Mouse (Mus musculus): ENCODE data around the gene Ptprj.

Gene Ptprj

GRCm38 (mm10) chr2:90502738-90503137, 77.7 kb downstream of the Ptprj start:
- DNase-seq (ENCODE audit: low read depth, low spot score): no peak
- Histone ChIP-seq H3K36me3 (ENCODE audit: control insufficient read depth, insufficient read depth, low read length, poor library complexity, severe bottlenecking) (no peaks in the 10 kb centered on the region), H3K27me3 (ENCODE audit: control insufficient read depth, insufficient read depth, low read length, poor library complexity, severe bottlenecking) (no peaks in the 10 kb centered on the region)

DNA sequence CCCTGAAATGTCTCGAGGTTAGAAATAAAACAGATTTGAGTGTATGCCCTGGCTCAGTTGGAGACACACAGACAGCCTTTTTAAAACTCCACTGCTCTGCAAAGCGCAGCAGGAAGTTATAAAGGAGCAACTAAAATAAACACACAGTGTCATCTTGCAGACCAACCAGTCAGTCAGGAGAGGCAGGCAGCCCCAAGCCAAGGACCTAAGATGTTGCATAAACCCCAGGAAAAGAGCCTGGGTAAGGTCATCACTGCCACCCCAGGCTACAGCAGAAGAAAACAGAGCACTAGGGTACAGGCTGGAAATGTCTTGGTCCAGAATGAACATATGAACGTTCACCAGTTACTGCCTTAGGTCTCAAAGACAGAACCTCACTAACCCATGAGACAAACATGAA, 78.7 kb downstream of the Ptprj start:
- no peak for DNase-seq (ENCODE audit: low read depth, low spot score)
- no peaks in the 10 kb centered on the region for H3K27me3 ChIP-seq (ENCODE audit: control insufficient read depth, insufficient read depth, low read length, poor library complexity, severe bottlenecking)
- no peaks in the 10 kb centered on the region for H3K36me3 ChIP-seq (ENCODE audit: control insufficient read depth, insufficient read depth, low read length, poor library complexity, severe bottlenecking)

DNA sequence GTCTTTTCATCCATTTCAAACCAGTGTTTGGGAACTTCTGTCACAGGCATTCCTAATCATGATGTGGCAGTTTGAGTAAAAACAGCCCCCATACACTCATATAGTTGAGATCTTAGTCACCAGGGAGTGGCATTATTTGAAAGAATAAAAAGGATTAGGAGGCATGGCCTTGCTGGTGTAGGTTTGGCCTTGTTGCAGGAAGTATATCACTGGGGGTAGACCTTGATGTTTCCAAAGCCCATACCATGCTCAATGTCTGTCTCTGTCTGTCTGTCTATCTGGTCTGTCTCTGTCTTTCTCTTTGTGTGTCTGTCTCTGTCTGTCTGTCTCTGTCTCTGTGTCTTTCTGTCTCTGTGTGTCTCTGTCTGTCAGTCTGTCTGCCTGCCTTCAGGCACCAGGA, 79.6 kb downstream of the Ptprj start:
- no peak for DNase-seq (ENCODE audit: low read depth, low spot score)
- no peaks in the 10 kb centered on the region for H3K36me3 ChIP-seq (ENCODE audit: control insufficient read depth, insufficient read depth, low read length, poor library complexity, severe bottlenecking)
- no peaks in the 10 kb centered on the region for H3K27me3 ChIP-seq (ENCODE audit: control insufficient read depth, insufficient read depth, low read length, poor library complexity, severe bottlenecking)

DNA sequence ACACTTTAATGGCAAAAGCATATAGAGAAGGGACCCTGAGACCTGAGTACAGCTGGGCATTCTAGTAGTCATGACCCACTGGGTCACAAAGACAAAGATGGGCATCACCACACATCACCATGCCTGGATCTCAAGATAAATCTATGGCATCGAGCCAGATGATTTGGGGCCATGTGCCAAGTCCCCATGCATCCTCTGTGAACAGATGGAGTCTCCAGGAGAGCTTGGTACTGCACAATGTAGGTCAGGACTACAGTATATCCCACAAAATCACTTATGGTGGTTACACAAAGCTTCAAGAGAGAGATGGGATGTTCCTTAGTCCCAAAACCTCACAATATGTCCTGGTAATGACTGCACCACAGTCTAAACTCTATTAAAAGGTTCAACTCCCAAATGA, 81.4 kb downstream of the Ptprj start:
- DNase-seq (ENCODE audit: low read depth, low spot score): no peak
- H3K27me3 ChIP-seq (ENCODE audit: control insufficient read depth, insufficient read depth, low read length, poor library complexity, severe bottlenecking): no peaks in the 10 kb centered on the region
- H3K36me3 ChIP-seq (ENCODE audit: control insufficient read depth, insufficient read depth, low read length, poor library complexity, severe bottlenecking): no peaks in the 10 kb centered on the region

- Histone ChIP-seq H3K36me3 (ENCODE audit: control insufficient read depth, insufficient read depth, low read length, poor library complexity, severe bottlenecking) (no peaks in the 10 kb centered on the region), H3K27me3 (ENCODE audit: control insufficient read depth, insufficient read depth, low read length, poor library complexity, severe bottlenecking) (no peaks in the 10 kb centered on the region)
- DNase-seq (ENCODE audit: low read depth, low spot score): no peak
Observed at GRCm38 (mm10) chr2:90497551-90497950, 82.9 kb downstream of the Ptprj start.

GRCm38 (mm10) chr2:90496680-90497074, 83.8 kb downstream of the Ptprj start:
- no peaks in the 10 kb centered on the region for H3K27me3 ChIP-seq (ENCODE audit: control insufficient read depth, insufficient read depth, low read length, poor library complexity, severe bottlenecking)
- DNase-seq (ENCODE audit: low read depth, low spot score): no peak
- no peaks in the 10 kb centered on the region for H3K36me3 ChIP-seq (ENCODE audit: control insufficient read depth, insufficient read depth, low read length, poor library complexity, severe bottlenecking)

DNA sequence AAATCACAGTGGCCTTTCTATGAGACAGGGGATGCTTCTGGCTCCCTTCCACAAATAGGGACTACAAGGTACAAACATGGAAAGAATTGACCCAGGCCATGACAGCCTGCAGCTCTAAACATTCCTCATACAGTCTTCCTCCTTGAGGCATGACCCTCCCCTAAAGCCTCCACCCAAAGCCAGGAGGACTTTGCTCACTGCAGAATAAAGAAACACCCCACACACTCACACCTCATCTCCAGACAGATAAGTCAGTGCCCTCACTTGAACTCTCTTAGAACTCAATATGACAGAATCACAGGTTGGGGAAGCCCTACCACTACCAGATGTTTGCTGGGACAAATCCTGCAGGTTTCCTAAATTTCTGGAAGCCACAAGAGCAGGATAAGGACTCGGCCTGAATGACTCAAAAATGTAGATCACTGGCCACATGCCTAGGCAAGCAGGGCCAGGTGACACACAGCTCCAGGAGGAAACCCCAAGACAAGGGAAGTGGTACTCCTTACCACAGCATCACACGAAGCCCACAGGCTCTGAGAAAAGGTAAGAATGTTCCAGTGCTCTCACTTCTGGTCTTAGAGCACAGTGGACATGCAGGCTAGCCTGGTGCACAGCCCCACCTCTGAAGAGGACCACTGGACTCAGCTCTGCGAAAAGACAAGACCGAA, 84.3 kb downstream of the Ptprj start:
- no peaks in the 10 kb centered on the region for H3K27me3 ChIP-seq (ENCODE audit: control insufficient read depth, insufficient read depth, low read length, poor library complexity, severe bottlenecking)
- H3K36me3 ChIP-seq (ENCODE audit: control insufficient read depth, insufficient read depth, low read length, poor library complexity, severe bottlenecking): no peaks in the 10 kb centered on the region
- no peak for DNase-seq (ENCODE audit: low read depth, low spot score)

DNA sequence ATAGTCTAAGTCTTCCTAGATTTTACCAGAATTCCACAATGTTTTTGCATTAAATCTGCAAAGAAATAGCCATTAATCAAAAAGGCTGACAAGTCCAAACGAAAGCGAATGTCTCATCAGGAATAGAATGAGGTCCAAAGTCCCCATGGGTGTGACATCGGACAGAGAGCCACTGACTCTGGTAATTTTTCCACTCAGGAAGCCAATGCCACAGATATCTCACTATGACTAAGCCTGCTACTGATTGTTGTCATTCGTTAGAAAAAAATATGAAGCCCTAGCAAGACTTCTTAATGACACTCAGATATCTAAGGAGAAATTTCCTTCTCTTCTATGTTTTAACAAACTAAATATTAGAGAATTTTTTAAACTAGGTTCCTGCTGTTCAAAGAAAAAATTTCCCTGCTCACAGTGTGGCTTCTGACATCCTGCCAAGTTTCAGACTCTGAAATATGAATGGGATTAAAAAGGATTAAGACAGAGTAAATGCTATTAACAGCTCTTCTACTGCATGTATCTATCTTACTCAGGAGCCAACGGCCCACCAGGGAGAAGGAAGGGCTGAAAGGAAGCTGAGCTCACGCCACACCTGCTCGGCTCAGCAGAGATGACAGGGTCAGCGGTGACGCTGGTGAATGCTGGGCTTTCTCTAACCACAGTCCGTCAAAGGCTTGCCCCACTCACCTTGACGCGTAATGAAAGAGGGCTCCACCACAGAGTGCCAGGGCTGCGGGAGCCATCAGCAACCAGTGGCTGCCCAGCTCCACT, 90.0 kb downstream of the Ptprj start:
- peak; percentile 49 for DNase-seq (ENCODE audit: low read depth, low spot score)
- Histone ChIP-seq H3K36me3 (ENCODE audit: control insufficient read depth, insufficient read depth, low read length, poor library complexity, severe bottlenecking) (no peaks in the 10 kb centered on the region), H3K27me3 (ENCODE audit: control insufficient read depth, insufficient read depth, low read length, poor library complexity, severe bottlenecking) (no peaks in the 10 kb centered on the region)

- no peaks in the 10 kb centered on the region for H3K36me3 ChIP-seq (ENCODE audit: control insufficient read depth, insufficient read depth, low read length, poor library complexity, severe bottlenecking)
- no peak for DNase-seq (ENCODE audit: low read depth, low spot score)
- H3K27me3 ChIP-seq (ENCODE audit: control insufficient read depth, insufficient read depth, low read length, poor library complexity, severe bottlenecking): no peaks in the 10 kb centered on the region
Observed at GRCm38 (mm10) chr2:90489839-90490238, 90.6 kb downstream of the Ptprj start.

DNA sequence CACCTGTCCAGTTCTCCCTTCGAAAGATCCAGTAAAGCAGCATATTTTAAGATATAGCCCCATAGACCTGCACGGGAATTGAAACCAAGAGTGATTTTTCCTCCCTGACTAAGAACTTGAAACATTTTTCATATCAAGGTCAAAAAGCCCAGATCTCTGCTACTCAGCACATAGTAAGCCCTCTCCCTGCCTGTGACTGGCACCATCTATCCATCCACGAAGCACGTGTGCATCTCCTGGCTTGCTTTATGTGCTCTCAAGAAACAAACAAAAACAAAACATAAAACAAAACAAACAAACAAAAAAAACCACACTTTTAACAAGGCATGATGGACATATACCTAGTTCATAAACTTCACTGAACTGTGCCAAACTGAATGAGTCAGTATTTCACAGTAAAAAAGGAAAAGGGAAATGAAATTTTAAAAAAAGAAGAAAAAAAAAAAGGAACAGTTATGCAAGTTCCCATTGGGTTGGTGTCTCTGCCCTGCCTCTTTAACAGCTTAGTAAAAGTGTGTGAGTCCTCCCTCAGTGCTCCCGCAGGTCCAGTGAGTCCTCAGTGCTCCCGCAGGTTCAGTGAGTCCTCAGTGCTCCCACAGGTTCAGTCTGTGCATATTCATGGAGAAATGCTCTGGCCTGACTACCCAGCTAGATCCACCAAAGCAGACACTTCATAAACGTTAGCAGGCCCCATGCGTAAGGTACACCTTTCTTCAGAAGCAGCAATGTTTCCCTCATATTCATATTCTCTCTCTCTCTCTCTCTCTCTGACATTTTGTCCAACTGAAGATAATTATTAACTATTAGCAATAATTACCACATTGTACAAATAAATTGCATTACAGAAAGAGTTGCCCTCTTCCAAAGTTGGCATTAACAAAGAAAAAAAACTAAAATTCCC, 91.5 kb downstream of the Ptprj start:
- peak; percentile 51 for DNase-seq (ENCODE audit: low read depth, low spot score)
- H3K36me3 ChIP-seq (ENCODE audit: control insufficient read depth, insufficient read depth, low read length, poor library complexity, severe bottlenecking): no peaks in the 10 kb centered on the region
- no peaks in the 10 kb centered on the region for H3K27me3 ChIP-seq (ENCODE audit: control insufficient read depth, insufficient read depth, low read length, poor library complexity, severe bottlenecking)

DNA sequence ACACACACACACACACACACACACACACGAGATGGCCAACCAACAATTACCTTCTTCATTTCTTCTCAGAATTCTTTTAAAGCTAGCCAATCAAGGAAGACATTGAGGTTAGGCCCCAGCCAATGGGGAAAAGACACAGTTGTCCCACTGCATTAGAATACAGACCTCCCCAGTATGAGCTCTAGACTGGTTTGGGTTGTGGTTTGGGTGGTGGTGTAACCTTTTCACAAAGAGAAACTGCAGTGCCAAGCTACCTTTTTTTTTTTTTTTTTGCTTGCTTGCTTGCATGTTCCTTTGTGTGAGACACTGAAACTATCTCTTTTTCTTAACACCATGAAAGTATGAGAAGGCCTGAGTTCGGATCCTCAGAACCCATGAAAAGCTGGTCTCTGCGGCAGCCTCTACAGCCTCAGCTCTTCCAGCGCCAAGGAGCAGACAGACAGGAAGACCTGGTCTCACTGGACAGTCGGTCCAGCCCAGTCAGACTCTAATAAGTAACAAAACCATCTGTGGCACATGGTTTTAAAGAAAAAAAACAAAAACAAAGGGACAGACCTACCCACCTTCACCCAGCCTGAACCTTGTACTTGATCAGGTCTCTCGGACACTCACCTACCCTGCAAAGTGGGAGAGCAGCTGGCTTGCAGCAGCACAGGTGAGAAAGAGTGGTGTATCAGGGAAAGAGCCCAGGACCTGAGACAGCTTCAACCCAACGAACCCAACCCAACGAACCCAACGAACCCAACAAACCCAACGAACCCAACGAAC, 92.8 kb downstream of the Ptprj start:
- no peaks in the 10 kb centered on the region for H3K36me3 ChIP-seq (ENCODE audit: control insufficient read depth, insufficient read depth, low read length, poor library complexity, severe bottlenecking)
- no peak for DNase-seq (ENCODE audit: low read depth, low spot score)

GRCm38 (mm10) chr2:90486226-90486755, 94.2 kb downstream of the Ptprj start:
- no peaks in the 10 kb centered on the region for H3K36me3 ChIP-seq (ENCODE audit: control insufficient read depth, insufficient read depth, low read length, poor library complexity, severe bottlenecking)
- DNase-seq (ENCODE audit: low read depth, low spot score): no peak
- no peaks in the 10 kb centered on the region for H3K27me3 ChIP-seq (ENCODE audit: control insufficient read depth, insufficient read depth, low read length, poor library complexity, severe bottlenecking)

More for the DNA sequence above, 92.8 kb downstream of the Ptprj start:
- H3K27me3 ChIP-seq (ENCODE audit: control insufficient read depth, insufficient read depth, low read length, poor library complexity, severe bottlenecking): no peaks in the 10 kb centered on the region

GRCm38 (mm10) chr2:90481505-90481904, 98.9 kb downstream of the Ptprj start:
- DNase-seq (ENCODE audit: low read depth, low spot score): no peak
- Histone ChIP-seq H3K36me3 (ENCODE audit: control insufficient read depth, insufficient read depth, low read length, poor library complexity, severe bottlenecking) (no peaks in the 10 kb centered on the region), H3K27me3 (ENCODE audit: control insufficient read depth, insufficient read depth, low read length, poor library complexity, severe bottlenecking) (no peaks in the 10 kb centered on the region)

- Histone ChIP-seq H3K36me3 (ENCODE audit: control insufficient read depth, insufficient read depth, low read length, poor library complexity, severe bottlenecking) (no peaks in the 10 kb centered on the region), H3K27me3 (ENCODE audit: control insufficient read depth, insufficient read depth, low read length, poor library complexity, severe bottlenecking) (no peaks in the 10 kb centered on the region)
- DNase-seq (ENCODE audit: low read depth, low spot score): no peak
Observed at GRCm38 (mm10) chr2:90480747-90481308, 99.6 kb downstream of the Ptprj start.
